Mouse (Mus musculus): ENCODE measurements around the gene Exoc2. TPM values are rescaled to one million over a fixed set of nuclear protein-coding genes. Genes with fewer than 3 reads are reported as not detected.

Gene Exoc2
- total RNA-seq, 2 experiments from 2014 or later, result 45.1 to 46.5 TPM

DNA sequence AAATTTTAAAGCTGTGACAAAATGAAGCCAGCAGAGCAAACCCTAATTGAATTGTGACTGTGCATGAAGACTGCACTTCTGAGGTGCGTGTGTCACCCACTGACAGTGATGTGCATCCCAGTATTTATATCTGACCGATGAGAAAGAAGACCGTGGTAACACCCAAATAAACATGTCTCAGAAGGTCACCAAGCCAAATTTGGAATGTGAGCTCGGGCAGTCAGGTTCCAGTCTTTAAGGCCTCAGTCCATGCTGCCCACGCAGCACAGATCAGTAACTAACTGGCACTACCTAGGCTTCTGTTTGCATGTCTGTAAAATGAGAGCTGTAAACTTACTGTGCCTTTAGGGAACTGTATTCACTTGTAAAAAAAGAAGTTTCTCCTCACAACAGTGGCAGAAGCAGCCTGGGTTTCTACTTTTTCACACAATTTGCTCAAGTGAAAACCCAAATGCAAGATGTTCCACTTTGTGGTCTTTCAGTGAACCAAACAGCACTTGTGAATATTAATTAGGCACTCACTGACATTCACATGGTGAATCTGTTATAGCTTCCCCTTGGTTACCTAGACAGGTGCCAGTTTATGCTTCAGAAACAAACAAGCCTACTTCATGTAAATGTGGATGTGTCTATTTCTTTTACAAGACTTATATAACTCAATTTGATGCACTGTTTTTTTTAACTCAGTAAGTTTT is 61.8 kb downstream of the Exoc2 start:
- DNase-seq (ENCODE audit: extremely low spot score in 1 of 2, low spot score in 2 of 2), result no peak
- intact Hi-C loops (cut with DNase I), result no loop called here

DNA sequence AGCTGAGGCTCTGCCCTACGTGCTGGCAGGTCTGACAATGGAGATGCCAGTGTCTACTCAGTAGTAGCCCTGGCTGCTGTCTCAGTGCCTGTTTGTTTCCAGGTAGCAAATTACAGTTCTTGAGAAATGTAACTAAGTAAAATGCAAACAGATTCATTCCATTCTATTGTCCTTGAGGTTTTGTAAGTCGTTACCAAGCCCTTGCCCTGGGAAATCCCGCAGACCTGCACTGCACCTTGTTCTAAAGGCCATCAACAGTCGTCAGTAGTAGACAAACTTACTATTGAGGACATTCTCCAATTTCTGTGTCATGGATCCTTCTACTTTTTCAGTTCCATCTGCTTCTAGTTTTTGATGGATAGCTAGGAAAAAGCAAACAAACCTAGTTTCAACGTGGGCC is 63.0 kb downstream of the Exoc2 start:
- DNase-seq (ENCODE audit: extremely low spot score in 1 of 2, low spot score in 2 of 2), result no peak
- intact Hi-C loops (cut with DNase I), result no loop called here

DNA sequence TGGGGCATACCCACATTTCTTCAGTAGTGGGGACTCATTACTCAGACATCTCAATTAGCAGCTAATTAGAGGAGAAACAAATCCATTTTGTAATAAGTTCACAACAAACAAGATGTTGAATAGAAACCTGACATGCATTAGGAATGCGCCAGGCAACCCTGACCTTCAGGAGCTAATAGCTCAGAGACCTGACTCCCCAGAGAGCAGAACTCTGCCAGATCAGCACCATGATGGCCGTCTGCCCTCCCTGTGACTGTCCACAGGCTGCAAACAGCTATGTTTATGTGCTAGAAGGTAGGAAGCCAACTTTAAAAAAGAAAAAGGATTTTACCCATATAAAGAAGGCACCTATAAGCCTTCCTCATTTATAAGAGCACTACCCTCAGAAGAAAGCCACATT is 71.6 kb downstream of the Exoc2 start:
- no peak for DNase-seq (ENCODE audit: extremely low spot score in 1 of 2, low spot score in 2 of 2)
- intact Hi-C loops (cut with DNase I), result loop anchor here (5.0 to 10.0 kb wide), 3 partner anchors 85 to 715 kb away; no protein-coding TSS in a partner anchor

DNA sequence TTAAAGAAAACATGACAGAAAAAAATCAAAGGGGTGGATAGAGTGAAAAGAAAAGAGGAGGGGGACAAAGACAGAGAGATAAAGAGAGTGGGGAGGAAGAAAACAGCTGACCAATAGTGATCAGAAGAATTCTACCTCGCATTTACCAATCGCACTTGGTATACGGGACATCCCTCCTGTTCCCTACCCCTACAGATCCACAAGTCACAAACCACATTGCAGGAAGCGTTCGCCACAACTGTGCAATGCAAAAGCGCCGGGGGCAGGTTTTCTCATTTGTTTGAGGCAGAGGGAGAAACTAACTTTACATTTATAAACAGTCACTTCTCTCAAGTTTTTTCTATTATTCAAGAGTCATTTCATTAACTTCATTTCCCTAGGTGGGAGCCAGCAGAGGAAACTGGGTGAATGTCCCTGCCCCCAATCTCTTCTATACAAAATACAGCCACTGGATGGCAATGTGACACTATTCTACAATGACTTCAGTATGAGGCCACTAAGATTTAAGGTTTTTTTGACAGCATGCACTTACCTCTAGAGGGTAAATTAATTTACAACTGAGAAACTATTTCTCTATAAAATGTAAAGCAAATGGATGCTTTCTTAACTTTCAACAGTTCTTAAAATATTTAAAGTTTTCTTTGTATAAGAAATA is 72.4 kb downstream of the Exoc2 start:
- no peak for DNase-seq (ENCODE audit: extremely low spot score in 1 of 2, low spot score in 2 of 2)
- intact Hi-C loops (cut with DNase I), result loop anchor here (5.0 to 10.0 kb wide), 3 partner anchors 86 to 716 kb away; no protein-coding TSS in a partner anchor

DNA sequence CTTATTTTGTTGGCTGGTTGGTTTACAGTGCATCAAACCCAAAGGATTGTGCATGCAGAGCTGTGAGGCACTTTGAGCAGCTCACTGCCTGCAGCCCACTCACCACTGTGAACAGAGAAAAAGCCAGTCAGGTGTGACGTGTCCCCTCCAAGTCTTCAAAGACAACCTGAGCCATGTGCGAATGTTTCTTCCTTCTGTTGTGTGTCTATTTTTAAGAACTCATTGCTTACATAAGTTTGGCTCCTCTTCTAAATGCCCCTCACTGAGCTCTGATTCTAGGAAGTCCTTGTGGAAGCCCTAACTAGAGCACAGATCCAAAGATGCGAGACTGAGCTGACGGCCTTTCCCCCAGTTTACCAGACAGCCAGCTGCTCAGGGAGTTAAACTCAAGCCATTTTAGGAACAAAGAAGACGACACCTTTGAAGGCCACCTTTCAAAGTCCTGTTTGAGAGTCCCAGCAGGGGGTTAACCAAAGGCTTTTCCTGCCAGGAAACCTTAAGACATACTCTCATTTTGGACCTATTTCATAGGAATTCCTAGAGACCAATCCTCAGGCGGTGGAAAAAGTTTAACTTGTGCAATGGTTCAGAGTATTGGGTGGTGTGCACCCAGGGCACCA is 79.8 kb downstream of the Exoc2 start:
- intact Hi-C loops (cut with DNase I), result no loop called here
- DNase-seq (ENCODE audit: extremely low spot score in 1 of 2, low spot score in 2 of 2), result peak in 1 of 2 experiments; percentile 64

DNA sequence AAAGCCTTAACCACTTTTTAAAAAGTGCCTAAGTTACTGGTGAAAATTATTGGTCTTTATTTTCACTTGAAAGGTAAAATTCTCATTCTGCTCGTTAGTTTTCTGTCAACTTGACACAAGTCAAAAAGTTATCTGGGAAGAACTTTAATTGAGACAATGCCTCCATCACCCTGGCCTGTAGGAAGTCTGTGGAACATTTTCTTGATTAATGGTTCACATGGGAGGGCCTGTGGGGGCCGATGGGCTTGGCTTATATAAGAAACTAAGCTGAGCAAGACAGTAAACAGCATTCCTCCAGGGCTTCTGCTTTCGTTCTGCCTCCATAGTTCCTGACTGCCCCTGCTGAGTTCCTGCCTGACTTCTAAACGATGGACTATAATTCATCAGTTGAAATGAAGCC is 81.6 kb downstream of the Exoc2 start:
- intact Hi-C loops (cut with DNase I), result no loop called here
- no peak for DNase-seq (ENCODE audit: extremely low spot score in 1 of 2, low spot score in 2 of 2)

DNA sequence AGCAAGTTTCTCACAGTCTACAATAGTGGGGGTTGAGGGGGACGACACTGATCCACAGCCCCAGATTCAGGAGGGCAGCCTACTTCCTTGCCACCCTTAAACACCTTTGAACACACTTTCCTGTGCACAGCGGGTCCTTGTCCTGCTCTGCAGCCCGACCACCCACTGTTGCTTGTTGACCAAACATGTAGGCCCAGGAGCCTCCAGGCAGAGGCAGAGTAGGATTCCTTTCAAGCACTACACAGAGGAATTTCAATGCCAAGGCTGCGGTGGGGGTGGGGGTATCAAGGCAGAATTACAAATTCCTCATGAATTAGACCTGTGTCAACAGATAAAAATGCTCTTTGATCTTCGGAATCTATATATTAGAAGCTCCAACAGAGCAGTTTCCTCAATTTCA is 82.7 kb downstream of the Exoc2 start:
- intact Hi-C loops (cut with DNase I), result no loop called here
- DNase-seq (ENCODE audit: extremely low spot score in 1 of 2, low spot score in 2 of 2), result peak in 1 of 2 experiments; percentile 83

DNA sequence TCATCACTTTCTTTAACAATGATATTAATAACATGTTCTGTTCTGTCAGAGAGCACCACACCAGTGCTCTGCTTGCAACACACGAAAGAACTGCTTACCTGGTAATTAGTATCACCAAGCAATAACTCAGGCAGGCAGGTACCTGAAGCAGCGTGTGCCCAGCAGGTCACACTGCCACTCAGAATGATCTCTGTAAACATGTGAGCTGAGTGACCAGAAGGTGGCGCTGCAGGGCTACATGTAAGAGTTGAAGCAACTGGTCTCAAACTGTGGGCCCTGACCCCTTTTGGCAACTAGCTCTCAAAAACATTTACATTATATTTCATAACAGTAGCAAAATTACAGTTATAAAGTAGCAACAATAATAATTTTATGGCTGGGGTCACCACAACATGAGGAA is 85.4 kb downstream of the Exoc2 start:
- intact Hi-C loops (cut with DNase I), result loop anchor here (5.0 kb wide), 1 partner anchor 769 kb away; no protein-coding TSS in a partner anchor
- DNase-seq (ENCODE audit: extremely low spot score in 1 of 2, low spot score in 2 of 2), result peak in 1 of 2 experiments; percentile 86

DNA sequence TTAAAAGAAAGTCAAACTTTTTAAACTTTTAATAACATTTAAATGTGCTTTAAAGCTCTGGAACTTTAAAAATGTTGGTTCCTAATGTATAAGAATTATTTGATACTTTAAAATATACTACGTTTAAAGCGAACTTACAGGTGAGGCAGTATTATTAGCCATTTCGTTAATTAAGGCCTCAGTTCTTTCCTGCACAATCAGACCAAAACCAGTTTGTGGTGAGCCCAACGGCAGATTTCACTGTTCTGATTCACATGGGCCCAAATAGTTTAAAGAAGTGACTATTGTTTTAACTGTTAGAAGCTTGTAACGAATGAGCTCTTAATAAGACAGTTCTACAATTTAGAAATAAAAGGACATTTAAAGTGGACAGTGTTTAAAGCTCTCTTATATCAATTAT is 93.6 kb downstream of the Exoc2 start:
- no peak for DNase-seq (ENCODE audit: extremely low spot score in 1 of 2, low spot score in 2 of 2)
- intact Hi-C loops (cut with DNase I), result no loop called here

DNA sequence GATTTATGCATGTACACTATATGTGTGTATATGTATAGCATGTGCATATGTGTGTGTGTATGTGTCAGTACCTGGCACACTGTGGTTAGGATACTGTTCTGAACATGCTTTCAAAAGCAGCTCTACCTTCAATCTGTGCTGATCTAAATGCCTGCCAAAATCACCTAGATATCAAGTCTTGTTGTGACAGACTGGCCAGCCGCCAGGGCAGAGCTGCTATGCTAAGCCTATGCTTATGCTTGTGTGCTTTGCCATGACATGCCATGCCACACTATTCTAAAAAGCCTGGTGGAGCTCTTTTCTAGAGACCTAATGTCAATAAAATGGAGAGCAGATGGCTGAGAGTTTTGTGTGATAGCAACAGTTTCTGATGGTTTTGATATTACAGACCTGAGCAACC is 94.0 kb downstream of the Exoc2 start:
- no peak for DNase-seq (ENCODE audit: extremely low spot score in 1 of 2, low spot score in 2 of 2)
- intact Hi-C loops (cut with DNase I), result no loop called here

DNA sequence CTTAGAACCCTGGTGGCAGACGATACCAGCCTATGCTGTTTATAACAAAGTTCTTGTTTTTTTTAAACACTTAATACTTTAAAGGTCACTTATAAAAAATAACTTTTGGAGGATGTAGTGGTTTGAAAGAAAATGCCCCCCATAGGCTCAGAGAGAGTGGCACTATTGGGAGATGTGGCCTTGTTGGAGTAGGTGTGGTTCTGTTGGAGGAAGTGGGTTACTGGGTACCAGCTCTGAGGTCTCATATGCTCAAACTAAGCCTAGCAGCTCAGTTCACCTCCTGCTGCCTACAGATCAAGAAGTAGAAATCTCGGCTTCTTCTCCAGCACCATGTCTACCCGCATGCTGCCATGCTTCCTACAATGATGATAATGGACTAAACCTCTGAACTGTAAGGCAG is 98.1 kb downstream of the Exoc2 start:
- intact Hi-C loops (cut with DNase I), result no loop called here
- no peak for DNase-seq (ENCODE audit: extremely low spot score in 1 of 2, low spot score in 2 of 2)

DNA sequence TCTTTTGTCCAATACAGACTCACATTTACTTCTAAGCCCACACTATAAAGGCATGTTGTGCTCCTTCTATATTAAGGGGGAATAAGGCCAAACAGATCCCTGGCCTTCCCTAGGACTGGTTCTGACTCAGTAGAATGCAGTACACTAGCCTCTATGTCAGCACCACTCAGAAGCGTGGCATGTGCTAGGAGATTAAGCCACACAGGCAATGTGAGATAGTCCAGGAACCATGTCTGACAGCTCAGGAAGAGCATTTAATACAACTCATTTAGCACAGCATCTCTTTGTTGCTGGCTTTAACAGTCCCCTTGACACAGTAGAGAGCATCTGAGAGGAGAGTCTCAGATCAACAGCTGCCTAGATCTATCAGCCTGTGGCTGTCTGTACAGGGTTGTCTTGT is 100.4 kb downstream of the Exoc2 start:
- no peak for DNase-seq (ENCODE audit: extremely low spot score in 1 of 2, low spot score in 2 of 2)
- intact Hi-C loops (cut with DNase I), result no loop called here

DNA sequence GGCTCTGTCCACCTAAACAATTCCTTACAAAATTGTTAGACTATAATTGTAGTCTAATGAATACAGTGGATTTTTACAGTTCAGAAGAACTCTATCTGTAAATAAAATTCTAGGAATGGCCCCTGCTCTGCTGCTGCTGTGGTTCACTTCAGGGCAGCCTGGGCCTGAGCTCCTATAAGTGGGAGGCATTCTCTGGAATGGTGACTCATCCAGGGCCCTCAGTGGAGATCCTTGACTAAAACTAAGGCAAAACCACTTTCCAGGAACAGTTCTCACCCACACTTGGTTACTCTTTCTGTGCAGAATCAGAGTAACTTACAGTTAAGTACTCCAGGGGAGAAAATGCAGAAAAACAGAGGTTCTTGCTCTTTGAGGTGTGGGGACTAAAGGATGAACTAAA is 108.4 kb downstream of the Exoc2 start:
- intact Hi-C loops (cut with DNase I), result loop anchor here (10.0 kb wide), 1 partner anchor 301 kb away; no protein-coding TSS in a partner anchor
- no peak for DNase-seq (ENCODE audit: extremely low spot score in 1 of 2, low spot score in 2 of 2)

DNA sequence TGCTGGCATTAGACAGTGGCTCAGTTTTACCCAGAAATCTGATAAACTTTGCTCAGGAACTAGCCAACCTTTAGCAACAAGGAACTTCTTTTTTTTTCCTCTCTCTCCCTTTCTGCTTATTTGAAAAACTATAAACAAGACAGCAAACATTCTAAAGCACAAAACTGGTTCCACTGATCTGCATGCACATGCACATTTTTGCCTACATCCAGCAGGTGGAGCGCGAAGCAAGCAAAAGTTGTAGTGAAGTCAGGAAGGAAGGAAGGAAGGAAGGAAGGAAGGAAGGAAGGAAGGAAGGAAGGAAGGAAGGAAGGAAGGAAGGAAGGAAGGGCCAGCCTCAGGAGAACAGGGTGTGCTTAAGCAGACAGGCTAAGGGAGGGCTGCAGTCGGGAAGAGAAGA is 109.9 kb downstream of the Exoc2 start:
- intact Hi-C loops (cut with DNase I), result loop anchor here (10.0 kb wide), 1 partner anchor 299 kb away; no protein-coding TSS in a partner anchor
- DNase-seq (ENCODE audit: extremely low spot score in 1 of 2, low spot score in 2 of 2), result no peak

DNA sequence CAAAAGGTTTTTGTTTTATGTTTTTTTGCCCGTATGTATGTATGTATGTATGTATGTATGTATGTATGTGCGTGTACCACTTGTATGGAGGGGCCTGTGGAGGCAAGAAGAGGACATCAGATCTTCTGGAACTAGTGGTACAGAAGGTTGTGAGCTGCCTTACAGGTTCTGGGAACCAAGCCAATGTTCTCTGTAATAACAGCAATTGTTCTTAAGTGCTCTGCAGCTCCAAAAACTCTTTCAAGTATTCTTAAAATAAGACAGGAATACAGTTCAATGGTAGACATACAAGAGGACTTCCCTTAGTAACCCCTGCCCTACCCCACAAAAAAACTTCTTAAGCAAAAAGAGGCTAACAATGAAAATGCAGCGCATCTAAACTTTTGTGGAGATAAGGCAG is 115.5 kb downstream of the Exoc2 start:
- DNase-seq (ENCODE audit: extremely low spot score in 1 of 2, low spot score in 2 of 2), result no peak
- intact Hi-C loops (cut with DNase I), result no loop called here

DNA sequence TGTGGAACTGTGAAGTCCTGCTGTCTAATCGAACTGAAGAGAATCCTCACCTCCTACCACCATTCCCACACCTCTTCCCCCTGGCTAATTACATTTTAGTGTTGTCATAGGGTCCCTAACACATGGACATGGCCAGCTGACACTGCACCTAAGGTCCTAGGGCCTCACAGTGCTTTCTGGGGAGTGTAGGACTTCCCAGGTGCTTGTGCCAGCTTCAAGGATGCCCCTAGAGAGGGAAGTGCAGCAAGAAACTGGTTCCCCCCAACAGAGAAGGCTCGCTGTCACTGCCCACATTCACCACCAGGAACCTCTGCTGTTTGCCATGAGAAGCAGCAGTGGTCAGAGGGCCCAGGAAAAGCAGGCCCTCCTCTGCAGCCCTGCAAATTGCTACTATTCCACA is 123.2 kb downstream of the Exoc2 start:
- DNase-seq (ENCODE audit: extremely low spot score in 1 of 2, low spot score in 2 of 2), result no peak
- intact Hi-C loops (cut with DNase I), result no loop called here

DNA sequence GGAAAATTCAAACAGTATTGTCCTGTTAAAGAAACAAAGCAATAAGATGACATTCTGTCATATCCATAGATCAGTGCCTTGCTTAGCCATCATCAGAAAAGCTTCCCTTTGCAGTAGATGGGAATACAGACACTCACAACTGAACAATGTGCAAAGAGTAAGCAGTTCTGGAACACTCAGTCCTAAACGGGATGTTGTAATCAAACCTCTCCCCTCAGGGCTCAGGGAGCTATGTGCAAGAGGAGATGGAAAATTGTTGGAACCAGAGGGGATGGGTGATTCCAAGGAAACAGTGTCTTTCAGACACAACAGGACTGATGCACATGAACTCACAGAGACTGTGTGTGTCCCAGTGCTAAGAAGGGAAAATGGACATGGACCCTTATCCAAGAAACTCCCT is 125.9 kb downstream of the Exoc2 start:
- DNase-seq (ENCODE audit: extremely low spot score in 1 of 2, low spot score in 2 of 2), result no peak
- intact Hi-C loops (cut with DNase I), result no loop called here

DNA sequence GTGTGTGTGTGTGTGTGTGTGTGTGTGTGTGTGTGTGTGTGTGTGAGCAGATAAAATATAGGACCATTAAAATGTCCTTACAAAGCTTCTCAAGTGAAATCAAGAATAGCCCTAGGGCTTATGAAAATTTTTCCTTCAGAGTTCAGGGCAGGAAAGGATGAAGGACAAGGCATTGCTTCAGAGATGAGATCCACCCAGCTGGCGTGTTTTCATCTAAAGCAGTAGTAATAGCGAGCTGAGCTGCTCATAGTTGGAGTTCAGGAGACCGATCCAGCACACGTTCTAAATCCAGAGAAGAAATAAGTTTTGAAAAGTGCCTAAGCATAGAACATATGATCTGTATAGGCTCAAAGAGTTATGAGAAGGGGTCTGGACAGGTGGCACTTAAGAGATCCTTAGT is 127.4 kb downstream of the Exoc2 start:
- no peak for DNase-seq (ENCODE audit: extremely low spot score in 1 of 2, low spot score in 2 of 2)
- intact Hi-C loops (cut with DNase I), result no loop called here

DNA sequence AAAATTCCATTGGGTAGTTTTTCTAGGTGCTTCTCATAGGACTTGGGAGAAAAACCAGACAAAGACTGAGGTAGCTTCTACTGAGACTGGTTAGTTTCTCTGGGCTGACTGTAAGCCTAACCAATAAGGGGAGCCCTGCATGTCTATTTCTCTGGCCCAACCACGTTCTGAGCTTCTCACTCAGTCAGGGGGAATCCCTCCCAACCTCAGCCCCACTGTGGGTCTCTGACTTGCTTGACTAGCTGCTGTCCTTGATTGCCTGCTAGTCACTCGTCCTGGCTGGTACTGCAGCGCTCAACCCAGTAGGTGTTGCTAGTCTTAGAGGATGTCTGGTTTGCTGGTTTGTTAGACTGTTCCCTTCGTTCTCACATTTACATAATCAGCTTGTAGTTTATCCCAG is 130.8 kb downstream of the Exoc2 start:
- no peak for DNase-seq (ENCODE audit: extremely low spot score in 1 of 2, low spot score in 2 of 2)
- intact Hi-C loops (cut with DNase I), result no loop called here

DNA sequence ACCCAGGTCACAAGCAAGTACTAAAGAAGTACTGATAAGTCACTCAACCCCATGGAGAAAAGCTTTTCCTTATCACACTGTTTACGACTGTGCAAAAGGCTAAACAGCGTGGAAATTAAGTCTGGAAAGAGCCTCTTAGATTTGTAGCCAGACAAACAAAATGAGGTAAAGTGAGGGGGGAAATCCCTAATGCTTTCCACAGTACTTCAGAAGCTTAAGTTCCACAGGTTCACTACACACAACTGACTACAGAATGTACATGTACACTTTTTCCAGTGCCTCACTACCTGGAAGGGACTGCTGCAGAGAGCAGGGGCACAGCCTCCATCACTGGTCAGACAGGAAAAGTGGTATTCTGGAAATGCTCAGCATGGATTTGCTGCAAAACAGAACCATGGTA is 132.1 kb downstream of the Exoc2 start:
- intact Hi-C loops (cut with DNase I), result no loop called here
- no peak for DNase-seq (ENCODE audit: extremely low spot score in 1 of 2, low spot score in 2 of 2)
